Mouse (Mus musculus) naive thymus-derived CD4-positive, alpha-beta T cell, adult 2 months (primary cell): ENCODE measurements at regions not wholly inside any gene's neighbourhood (a gene's known extent, or its start where the extent isn't known, plus 50 kb on each side); places are given as distances from the start of the nearest gene placed in this dataset.
"Not testable (repeated sequence)": the region's sequence is repeated elsewhere in the genome, so short reads cannot be mapped to it uniquely, and the experiment has no call there.

ENCODE experiments used
- DNase-seq: peaks from one replicate; pipeline ENCODE4 v3.0.0-alpha.2; 2011; ENCODE audit warnings: low read depth

DNA sequence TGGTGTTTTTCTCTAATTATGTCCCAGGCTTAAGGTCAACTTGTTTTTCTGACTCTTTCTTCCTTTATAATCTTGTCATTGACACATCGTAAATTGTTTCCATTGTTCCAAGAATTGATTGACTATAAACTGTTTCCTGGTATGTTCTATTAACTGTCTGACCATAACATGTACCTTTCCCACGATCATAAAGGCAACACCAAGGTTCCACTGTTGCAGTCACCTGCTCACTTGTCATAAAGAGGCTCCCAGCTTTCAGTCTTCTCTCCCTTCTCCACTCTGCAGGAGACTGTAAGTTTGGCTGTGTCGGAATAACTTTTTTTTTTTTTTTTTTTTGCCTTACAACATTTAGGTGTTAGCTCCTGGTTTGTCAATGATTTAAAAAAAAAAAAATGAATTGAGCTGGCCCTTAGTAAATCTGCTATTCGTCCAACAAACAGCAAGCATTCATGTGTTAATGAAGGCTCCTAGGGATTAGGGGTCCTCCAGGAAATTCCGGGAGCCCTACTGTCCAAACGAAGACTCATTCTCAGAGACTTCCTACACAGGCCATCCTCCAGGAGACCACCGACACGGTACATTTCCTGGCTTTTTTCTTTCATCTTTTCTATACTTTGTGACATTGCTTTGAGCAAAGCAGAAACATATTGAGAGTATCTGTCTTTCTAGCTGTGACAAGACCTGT lies 122.2 kb upstream of the Trim24 start:
- DNase-seq, result no peak

DNA sequence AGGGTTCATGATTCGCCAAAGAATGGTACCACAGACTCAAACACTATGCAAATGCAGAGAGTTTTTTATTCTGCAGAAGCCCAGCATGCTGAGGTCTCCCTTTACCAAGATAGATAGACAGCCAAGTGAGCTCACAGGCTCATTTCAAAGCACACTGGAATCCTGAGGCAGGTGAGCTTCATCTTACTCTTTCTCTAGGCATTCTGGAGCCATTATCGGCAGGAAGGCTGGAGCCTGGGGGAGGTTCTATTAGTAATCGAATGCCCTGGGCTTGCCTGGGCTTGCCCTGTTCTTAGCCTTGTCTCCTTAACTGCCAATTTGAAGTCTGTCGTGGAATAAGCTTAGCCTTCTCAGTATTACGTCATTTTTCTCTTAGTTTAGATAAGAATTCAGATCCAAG lies 121.6 kb upstream of the Trim24 start:
- DNase-seq, result no peak

DNA sequence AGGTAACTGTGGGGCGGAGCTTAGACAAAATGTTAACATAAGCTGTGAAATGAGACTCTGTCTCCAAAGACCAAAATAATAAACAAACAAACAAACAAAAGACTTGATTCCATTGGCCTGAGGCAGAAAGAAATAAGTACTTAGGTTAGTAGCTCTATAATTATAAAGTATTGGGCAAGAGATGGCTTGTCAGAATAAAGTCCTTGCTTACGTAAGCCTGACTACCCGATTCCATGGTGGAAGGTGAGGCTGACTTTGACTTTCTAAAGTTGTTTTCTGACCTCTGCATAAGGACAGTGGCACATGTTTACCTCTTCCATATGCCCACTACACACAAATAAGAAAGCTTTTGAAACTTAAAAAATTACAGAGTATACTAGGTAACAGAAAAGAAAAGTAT lies 120.3 kb upstream of the Trim24 start:
- DNase-seq, result no peak

DNA sequence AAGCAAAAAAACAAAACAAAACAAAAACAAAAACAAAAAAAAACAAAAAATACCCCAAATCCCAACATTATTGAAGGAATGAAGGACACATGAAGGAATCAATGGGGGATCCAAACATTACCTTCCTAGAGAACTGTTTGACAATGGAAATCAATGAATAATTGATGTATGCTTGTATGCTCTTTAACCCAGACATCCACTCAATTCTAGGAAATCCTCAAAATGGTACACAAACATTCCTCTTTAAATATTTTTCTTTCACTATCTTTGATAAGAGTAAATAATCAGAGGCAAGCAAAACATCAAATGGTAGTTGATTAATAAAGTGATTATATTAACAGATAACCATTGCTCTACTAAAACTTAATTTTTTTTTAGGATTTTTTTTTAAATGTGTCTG lies 118.9 kb upstream of the Trim24 start:
- no peak for DNase-seq

DNA sequence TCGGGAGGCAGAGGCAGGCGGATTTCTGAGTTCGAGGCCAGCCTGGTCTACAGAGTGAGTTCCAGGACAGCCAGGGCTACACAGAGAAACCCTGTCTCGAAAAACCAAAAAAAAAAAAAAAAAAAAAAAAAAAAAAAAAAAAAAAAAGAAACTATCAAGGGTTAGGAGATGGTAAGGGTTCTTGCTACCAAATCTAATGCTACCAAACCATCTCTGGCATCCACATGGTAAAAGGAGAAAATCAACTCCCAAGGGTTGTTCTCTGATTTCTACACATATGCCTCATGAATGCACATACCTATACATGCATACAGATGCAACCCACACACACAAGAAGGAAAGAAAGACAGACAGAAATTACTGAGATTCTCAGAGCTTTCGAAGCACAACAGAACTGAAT lies 109.6 kb upstream of the Trim24 start:
- DNase-seq, result not testable (repeated sequence)

DNA sequence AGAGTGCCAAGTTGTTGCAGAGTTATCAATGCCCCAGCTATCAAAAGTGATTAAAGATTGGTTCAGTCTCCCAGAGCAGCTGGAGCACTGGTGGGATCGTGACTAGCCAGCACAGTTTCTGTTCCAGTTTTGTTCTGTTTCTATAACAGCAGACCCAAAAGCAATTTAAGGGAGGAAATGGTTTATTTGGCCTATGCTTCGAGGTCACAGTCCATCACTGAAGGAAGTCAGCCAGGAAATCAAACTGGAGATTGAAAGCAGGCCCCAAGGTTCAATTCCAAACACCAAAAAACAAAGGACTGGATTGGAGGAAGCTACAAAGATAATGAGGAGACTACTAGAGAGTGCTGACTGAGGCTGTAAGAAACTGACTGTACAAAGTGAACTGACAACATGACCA lies 107.6 kb upstream of the Trim24 start:
- no peak for DNase-seq

DNA sequence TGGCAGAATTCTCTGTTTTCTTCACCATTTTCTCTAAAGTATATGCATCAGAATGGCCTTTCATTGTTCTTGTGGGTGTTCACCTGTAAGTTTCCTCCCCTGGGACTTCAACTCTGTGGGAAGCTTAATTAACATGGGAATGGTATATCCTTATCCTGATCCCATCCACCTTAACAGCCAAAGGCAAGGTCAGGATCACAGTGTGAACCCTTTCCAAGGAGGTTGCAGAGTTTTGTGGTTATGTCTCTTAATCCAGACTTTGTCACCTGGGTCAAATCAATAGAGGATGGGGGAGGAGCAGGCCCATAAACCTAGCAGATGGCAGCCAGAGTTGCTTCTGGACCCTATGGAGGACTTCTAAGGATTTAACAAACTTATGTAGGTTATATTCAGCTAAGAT lies 102.9 kb upstream of the Trim24 start:
- DNase-seq, result no peak

DNA sequence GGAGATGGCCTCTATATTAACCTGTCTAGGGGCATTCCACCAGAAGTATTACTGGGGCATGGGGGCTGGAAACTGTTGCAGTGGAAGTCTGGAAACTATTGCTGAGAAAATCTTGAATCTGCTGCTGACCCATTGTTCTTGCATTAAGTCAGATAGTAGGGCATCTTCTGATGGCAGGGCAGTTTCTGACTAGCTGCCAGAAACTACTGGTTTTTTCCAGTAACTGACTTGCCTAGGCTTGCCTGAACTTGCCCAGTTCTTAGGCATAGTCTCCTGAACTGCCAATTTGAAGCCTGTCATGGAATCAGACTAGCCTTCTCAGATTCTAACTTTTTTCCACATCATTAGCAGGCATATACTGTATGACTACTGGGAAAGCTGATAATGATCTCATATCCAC lies 97.3 kb upstream of the Trim24 start:
- no peak for DNase-seq

DNA sequence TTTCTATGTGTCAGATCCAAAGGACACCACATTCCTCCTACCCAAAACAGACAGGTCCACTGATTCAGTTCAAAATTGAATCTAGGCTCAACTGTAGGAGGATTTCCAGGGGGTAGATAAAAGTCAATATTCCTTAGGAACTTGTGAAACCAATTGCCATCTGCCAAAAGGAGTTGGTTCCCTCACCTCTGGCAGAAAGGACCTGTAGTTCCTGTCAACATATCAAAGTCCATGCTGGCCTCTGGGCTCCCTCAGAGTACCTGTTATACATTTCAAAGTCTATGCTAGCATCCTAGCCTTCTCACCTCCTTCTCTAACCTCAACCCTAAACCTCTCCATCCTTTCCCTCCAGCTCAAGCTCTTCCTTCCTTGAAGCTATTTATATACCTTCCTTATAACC lies 95.5 kb upstream of the Trim24 start:
- no peak for DNase-seq

DNA sequence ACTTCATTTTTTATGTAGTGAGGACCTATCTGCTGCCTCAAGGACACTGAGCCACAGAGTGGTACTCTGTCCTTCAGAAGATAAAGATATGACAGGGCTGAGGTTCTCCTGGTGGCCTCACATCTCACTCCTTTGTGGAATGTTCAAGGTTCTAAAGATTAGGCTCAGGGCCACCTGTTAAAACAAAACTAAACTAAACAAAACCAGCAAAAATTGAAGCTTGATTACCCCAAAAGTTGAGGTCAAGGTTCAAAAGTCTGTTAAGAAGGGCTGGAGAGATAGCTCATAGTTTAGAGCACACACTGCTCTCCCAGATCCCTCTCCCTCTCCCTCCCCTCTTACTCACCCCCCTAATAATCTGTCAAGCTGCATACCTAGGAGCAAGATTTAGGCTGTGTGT lies 90.7 kb upstream of the Trim24 start:
- DNase-seq, result no peak

DNA sequence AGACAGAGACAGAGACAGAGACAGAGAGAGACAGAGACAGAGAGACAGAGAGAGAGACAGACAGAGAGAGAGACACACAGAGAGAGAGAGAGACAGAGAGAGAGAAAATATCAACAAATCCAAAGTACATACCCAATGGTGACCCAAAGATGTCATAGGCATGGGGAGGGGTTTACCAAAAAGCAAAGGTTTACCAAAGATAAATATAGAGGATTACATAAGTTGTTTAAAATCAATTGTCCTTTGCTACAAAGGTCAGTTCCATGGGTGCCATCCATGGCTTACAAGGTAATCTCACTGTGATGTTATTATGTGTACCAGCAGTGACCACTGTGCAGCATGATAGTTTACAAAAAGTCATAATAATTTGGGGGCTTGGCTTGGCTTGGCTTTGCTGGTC lies 88.7 kb upstream of the Trim24 start:
- no peak for DNase-seq

DNA sequence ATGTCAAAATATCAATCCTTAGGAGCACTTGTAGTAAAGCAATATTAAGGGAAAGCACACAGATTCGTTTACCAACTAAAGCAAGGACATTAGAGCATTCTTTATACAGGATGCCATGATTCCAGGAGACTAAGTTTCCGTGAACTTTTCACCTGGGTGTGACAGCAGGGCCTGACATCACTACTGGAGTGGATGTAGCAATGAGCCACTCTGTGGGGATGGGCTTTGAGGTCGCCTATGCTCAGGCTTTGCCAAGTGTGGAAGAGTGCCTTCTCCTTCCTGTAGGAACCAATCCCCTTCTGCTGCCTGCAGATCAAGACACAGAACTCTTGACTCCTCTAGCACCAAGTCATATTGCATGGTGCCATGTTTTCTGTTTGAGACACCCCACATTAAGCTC lies 85.3 kb upstream of the Trim24 start:
- not testable (repeated sequence) for DNase-seq

DNA sequence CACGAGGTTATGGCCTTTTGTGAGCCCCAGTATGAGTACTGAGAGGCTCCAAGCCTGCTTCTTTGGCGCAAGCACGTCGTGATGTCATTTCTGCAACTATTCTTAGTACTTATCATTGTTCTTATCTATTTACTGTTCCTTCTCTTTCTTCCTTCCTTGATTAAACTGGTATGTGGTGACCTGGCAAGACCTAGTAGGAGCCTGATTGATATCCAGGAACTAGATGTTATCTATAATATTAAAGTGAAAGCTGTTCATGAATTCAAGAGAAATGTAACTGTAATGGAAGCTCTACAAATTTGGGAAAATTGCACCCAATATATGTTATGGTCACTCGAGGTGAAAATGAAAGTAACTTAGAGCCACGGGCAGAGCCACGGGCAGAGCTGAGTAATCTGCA lies 84.9 kb upstream of the Trim24 start:
- no peak for DNase-seq

DNA sequence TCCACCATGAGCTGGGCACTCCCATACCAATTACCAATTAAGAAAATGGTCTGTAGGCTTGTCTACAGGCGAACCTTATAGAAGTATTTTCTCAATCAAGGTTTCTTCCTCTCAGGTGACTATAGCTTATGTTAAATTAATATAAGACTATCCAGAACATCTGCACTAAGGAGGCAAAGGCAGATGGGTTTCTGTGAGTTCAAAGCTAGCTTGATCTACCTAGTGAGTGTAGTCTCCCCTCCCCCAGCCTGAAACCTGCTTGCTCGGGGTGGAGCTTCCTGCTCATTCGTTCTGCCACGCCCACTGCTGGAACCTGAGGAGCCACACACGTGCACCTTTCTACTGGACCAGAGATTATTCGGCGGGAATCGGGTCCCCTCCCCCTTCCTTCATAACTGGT lies 82.8 kb upstream of the Trim24 start:
- not testable (repeated sequence) for DNase-seq

DNA sequence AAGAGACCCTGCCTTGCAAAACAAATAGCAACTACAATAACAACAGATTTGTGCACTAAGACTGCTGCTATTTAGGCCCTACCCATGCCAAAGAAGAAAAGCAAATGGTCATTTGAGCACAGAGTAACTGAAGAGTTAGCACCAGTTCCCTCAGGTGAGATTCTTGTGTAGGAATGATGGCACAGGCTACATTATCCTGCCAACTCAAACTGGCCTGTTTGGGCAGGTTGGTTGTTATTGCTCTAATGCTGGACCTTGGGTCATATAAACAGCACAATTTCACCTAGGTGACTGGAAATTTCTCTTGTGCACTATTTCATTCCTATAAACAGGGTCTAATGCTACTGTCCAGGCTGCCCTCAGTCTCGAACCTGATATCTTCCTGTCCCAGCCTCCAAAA lies 79.7 kb upstream of the Trim24 start:
- no peak for DNase-seq

DNA sequence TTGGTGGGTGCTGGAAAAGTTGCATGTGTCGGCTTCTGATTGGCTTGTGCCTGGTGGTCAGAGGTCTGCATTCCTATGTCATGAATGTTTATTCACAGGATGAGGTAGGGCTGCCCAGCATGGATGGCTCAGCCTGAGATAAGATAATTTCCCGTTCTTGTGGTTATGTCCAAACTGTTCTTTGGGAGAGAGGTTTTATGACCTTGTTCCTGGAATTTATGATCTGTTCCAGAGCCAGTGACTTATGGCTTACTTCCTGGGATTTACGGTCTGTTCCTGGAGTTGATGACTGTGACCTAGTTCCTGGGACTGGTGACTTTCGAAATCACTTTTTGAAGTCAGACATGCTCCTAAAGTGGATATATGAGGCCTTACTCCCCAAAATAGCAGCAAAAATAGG lies 76.4 kb upstream of the Trim24 start:
- no peak for DNase-seq

DNA sequence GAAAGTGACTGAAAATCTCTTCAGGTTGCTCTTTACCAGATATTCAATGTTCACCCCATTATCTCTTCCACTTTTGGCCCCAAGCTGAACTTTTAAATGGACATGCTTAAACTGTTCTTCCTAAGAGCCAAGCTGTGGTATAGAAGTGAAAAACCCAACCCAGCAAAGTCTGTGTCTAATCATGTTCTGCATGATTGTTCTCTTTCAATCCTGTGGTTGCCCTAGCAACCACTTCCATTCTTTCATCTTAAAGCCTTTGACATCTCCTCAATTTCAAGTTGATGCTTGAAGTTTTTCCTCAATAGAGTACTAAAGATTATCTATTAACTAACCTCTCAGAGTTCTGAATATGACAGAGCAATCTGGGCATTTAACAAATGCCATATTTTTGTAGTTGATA lies 75.6 kb upstream of the Trim24 start:
- no peak for DNase-seq

DNA sequence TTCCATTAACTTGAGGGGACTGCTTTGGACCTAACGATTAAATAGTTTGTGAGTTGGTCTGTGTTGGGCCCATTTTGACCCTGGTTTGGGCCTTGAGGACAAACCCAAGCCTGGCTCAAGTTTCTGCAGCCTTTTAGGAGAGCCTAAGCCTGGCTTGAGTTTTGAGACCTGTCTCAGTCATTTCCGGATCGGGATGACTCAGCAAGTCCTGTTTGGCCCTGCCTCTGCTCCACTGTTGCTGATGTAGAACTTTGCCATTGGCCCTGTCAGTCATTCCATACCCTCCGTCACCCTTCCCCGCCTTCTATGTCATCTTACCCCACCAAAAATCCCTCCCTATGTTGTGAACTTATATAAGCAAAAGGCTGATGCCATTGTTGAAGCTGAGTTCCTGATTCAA lies 67.4 kb upstream of the Trim24 start:
- DNase-seq, result no peak

DNA sequence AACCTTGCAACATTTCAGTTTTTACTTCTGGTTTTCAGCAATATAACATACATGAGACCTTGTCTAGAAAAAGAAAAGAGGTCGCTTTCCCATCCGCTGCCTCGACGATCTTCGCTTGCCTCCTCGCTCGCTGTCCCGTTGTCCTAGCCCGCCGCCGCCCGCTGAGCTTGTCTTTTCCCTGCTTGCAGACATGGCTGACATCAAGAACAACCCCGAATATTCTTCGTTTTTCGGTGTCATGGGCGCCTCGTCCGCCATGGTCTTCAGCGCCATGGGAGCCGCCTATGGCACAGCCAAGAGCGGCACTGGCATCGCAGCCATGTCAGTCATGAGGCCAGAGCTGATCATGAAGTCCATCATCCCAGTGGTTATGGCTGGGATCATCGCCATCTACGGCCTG lies 64.7 kb upstream of the Trim24 start:
- not testable (repeated sequence) for DNase-seq

DNA sequence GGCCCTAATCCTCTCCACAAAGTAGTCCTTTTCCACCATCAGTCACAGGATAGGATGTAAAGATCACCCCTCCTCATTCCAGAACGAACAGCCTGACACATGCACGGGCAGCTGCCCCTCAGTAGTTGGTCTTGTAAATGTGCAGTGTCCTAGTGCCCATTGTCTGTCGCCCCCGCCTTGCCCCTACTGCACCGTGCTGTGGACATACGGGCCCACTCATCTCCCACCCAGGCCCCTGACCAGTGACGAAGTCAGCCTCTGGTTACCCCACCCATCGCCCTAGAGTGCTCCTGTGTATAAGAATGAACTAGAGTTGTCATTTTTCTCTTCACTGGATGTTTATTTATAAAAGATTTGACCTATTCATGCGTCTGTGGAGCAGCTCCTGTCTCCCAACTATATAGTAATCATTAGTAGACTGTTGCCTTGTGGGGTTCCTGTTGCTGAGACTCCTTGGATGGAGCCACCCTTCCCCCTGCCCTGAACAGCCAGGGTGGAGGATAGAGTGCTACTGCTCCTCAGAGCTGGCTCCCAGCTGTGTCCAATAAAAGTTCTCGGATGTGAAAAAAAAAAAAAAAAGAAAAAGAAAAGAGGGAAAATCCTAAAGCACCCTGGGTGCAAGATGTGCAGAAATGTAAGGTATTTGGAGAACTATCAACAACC lies 64.0 kb upstream of the Trim24 start:
- DNase-seq, result not testable (repeated sequence)

DNA sequence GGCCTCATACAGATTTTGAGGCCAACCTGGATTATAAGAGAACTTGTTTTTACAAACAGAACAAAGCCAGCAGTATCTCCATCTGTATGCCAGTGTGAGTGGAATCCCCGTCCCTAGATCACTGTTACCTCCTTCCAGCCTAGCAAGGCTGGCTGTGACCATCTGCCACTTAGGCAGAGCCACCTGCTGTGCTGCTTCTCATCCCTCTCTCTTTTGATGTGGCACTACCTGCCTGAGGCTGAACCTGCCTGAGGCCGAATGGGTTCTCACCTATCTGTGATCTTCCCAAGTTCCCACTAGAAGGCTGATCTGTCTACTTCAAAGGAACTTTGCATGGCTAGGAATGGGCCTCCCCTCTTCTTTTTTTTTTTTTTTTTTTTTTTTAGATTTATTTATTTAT lies 55.4 kb upstream of the Trim24 start:
- DNase-seq, result not testable (repeated sequence)
